Mouse (Mus musculus): ENCODE measurements at regions not wholly inside any gene's neighbourhood (a gene's known extent, or its start where the extent isn't known, plus 50 kb on each side); places are given as distances from the start of the nearest gene placed in this dataset.

- in situ Hi-C loops (cut with MboI; ENCODE audit: unreplicated experiment in 2 of 2) = no loop called here
These were observed 826.2 kb upstream of the 4930452B06Rik start for GRCm38 (mm10) chr14:9492228-9492627.

- in situ Hi-C loops (cut with MboI; ENCODE audit: unreplicated experiment in 2 of 2) = no loop called here
These were observed 822.5 kb upstream of the 4930452B06Rik start for GRCm38 (mm10) chr14:9488585-9488984.

GRCm38 (mm10) chr14:9478981-9479380 is 812.9 kb upstream of the 4930452B06Rik start:
- in situ Hi-C loops (cut with MboI; ENCODE audit: unreplicated experiment in 2 of 2) = no loop called here

GRCm38 (mm10) chr14:9475169-9475568 is 809.1 kb upstream of the 4930452B06Rik start:
- in situ Hi-C loops (cut with MboI; ENCODE audit: unreplicated experiment in 2 of 2) = no loop called here

GRCm38 (mm10) chr14:9469686-9470085 is 803.6 kb upstream of the 4930452B06Rik start:
- in situ Hi-C loops (cut with MboI; ENCODE audit: unreplicated experiment in 2 of 2) = no loop called here

- in situ Hi-C loops (cut with MboI; ENCODE audit: unreplicated experiment in 2 of 2) = no loop called here
These were observed 802.6 kb upstream of the 4930452B06Rik start for GRCm38 (mm10) chr14:9468654-9469053.

- in situ Hi-C loops (cut with MboI; ENCODE audit: unreplicated experiment in 2 of 2) = no loop called here
These were observed 801.8 kb upstream of the 4930452B06Rik start for GRCm38 (mm10) chr14:9467690-9468458.

- in situ Hi-C loops (cut with MboI; ENCODE audit: unreplicated experiment in 2 of 2) = no loop called here
These were observed 794.0 kb upstream of the 4930452B06Rik start for GRCm38 (mm10) chr14:9460006-9460405.

GRCm38 (mm10) chr14:9458856-9459255 is 792.8 kb upstream of the 4930452B06Rik start:
- in situ Hi-C loops (cut with MboI; ENCODE audit: unreplicated experiment in 2 of 2) = no loop called here

- in situ Hi-C loops (cut with MboI; ENCODE audit: unreplicated experiment in 2 of 2) = no loop called here
These were observed 791.9 kb upstream of the 4930452B06Rik start for GRCm38 (mm10) chr14:9457801-9458495.

- in situ Hi-C loops (cut with MboI; ENCODE audit: unreplicated experiment in 2 of 2) = no loop called here
These were observed 789.9 kb upstream of the 4930452B06Rik start for GRCm38 (mm10) chr14:9455986-9456385.

GRCm38 (mm10) chr14:9449942-9450341 is 783.9 kb upstream of the 4930452B06Rik start:
- in situ Hi-C loops (cut with MboI; ENCODE audit: unreplicated experiment in 2 of 2) = no loop called here

GRCm38 (mm10) chr14:9437896-9438295 is 771.9 kb upstream of the 4930452B06Rik start:
- in situ Hi-C loops (cut with MboI; ENCODE audit: unreplicated experiment in 2 of 2) = no loop called here

GRCm38 (mm10) chr14:9435136-9435535 is 769.1 kb upstream of the 4930452B06Rik start:
- in situ Hi-C loops (cut with MboI; ENCODE audit: unreplicated experiment in 2 of 2) = no loop called here

GRCm38 (mm10) chr14:9433081-9433590 is 767.1 kb upstream of the 4930452B06Rik start:
- in situ Hi-C loops (cut with MboI; ENCODE audit: unreplicated experiment in 2 of 2) = no loop called here

- in situ Hi-C loops (cut with MboI; ENCODE audit: unreplicated experiment in 2 of 2) = no loop called here
These were observed 765.8 kb upstream of the 4930452B06Rik start for GRCm38 (mm10) chr14:9431798-9432197.

- in situ Hi-C loops (cut with MboI; ENCODE audit: unreplicated experiment in 2 of 2) = no loop called here
These were observed 745.9 kb upstream of the 4930452B06Rik start for GRCm38 (mm10) chr14:9411822-9412403.

GRCm38 (mm10) chr14:9403688-9404087 is 737.6 kb upstream of the 4930452B06Rik start:
- in situ Hi-C loops (cut with MboI; ENCODE audit: unreplicated experiment in 2 of 2) = no loop called here

- in situ Hi-C loops (cut with MboI; ENCODE audit: unreplicated experiment in 2 of 2) = no loop called here
These were observed 734.8 kb upstream of the 4930452B06Rik start for GRCm38 (mm10) chr14:9400861-9401260.

- in situ Hi-C loops (cut with MboI; ENCODE audit: unreplicated experiment in 2 of 2) = loop anchor here (5.0 to 25.0 kb wide), 3 partner anchors 1369 to 1919 kb away; no protein-coding TSS in a partner anchor
These were observed 727.3 kb upstream of the 4930452B06Rik start for GRCm38 (mm10) chr14:9393271-9393771.

All from v-Abl transformed pro-B cells (cell line).